Mouse (Mus musculus): ENCODE measurements around the gene Pde5a. TPM values are rescaled to one million over a fixed set of nuclear protein-coding genes. Genes with fewer than 3 reads are reported as not detected.
A peak's percentile ranks its signal among the peaks of the same experiment; 100 is the strongest.

Pde5a gene
- polyA plus RNA-seq, 1 experiment from 2014 or later, result 5.4 TPM

GRCm38 (mm10) chr3:122721522-122721921 lies 7.2 kb upstream of the Pde5a start:
- 61% methylated on average over 9 of the region's 9 CpGs for WGBS
- no peak overlapping the region for H3K9ac ChIP-seq
- no peaks in the 10 kb centered on the region for H3K36me3 ChIP-seq
- H3K4me3 ChIP-seq (replicated peaks), result no peak overlapping the region
- no peak overlapping the region for H3K4me2 ChIP-seq
- no peaks in the 10 kb centered on the region for H3K4me1 ChIP-seq
- no peaks in the 10 kb centered on the region for H3K9me3 ChIP-seq (replicated peaks)
- H3K27ac ChIP-seq, result no peak overlapping the region
- ATAC-seq (replicated peaks; ENCODE audit: low FRiP score), result no peak
- no peaks in the 10 kb centered on the region for H3K27me3 ChIP-seq

- Histone ChIP-seq H3K27ac (peak overlapping the region; percentile 93), H3K4me1 (peaks cover 9% of the 10 kb centered on the region; the same call in 1 of the 2 replicates), H3K9ac (peak overlapping the region; percentile 78), H3K9me3 (replicated peaks) (no peaks in the 10 kb centered on the region), H3K4me3 (replicated peaks) (peak overlapping the region; percentile 64), H3K36me3 (no peaks in the 10 kb centered on the region), H3K4me2 (peak overlapping the region; percentile 92), H3K27me3 (no peaks in the 10 kb centered on the region)
- under 1% methylated on average over 22 of the region's 22 CpGs for WGBS
- peak; percentile 82 for ATAC-seq (replicated peaks; ENCODE audit: low FRiP score)
Measured at GRCm38 (mm10) chr3:122729601-122729959, 833 bp downstream of the Pde5a start.

GRCm38 (mm10) chr3:122729960-122730740 lies 1.4 kb downstream of the Pde5a start:
- Histone ChIP-seq H3K4me2 (peak overlapping the region; percentile 92), H3K9ac (peak overlapping the region; percentile 78), H3K4me1 (peaks cover 9% of the 10 kb centered on the region; the same call in 1 of the 2 replicates), H3K36me3 (no peaks in the 10 kb centered on the region), H3K27me3 (no peaks in the 10 kb centered on the region), H3K9me3 (replicated peaks) (no peaks in the 10 kb centered on the region), H3K4me3 (replicated peaks) (peak overlapping the region; percentile 64), H3K27ac (peak overlapping the region; percentile 93)
- ATAC-seq (replicated peaks; ENCODE audit: low FRiP score), result peak; percentile 84
- under 1% methylated on average over 88 of the region's 92 CpGs for WGBS

GRCm38 (mm10) chr3:122730741-122731235 lies 2.0 kb downstream of the Pde5a start:
- Histone ChIP-seq H3K4me3 (replicated peaks) (peak overlapping the region; percentile 64), H3K36me3 (no peaks in the 10 kb centered on the region), H3K9ac (peak overlapping the region; percentile 78), H3K4me1 (peaks cover 9% of the 10 kb centered on the region; the same call in 1 of the 2 replicates), H3K27me3 (no peaks in the 10 kb centered on the region), H3K9me3 (replicated peaks) (no peaks in the 10 kb centered on the region), H3K4me2 (peak overlapping the region; percentile 92), H3K27ac (peak overlapping the region; percentile 93)
- ATAC-seq (replicated peaks; ENCODE audit: low FRiP score), result no peak; the same call in 1 of the 2 replicates
- 3% methylated on average over 13 of the region's 13 CpGs for WGBS

- Histone ChIP-seq H3K4me1 (peaks cover 4% of the 10 kb centered on the region; the same call in 1 of the 2 replicates), H3K27me3 (no peaks in the 10 kb centered on the region), H3K9ac (no peak overlapping the region), H3K9me3 (replicated peaks) (no peaks in the 10 kb centered on the region), H3K4me2 (no peak overlapping the region), H3K27ac (no peak overlapping the region), H3K4me3 (replicated peaks) (no peak overlapping the region), H3K36me3 (no peaks in the 10 kb centered on the region)
- 72% methylated on average over 3 of the region's 3 CpGs for WGBS
- no peak for ATAC-seq (replicated peaks; ENCODE audit: low FRiP score)
Measured at GRCm38 (mm10) chr3:122733806-122734205, 5.1 kb downstream of the Pde5a start.

GRCm38 (mm10) chr3:122734329-122734728 lies 5.6 kb downstream of the Pde5a start:
- Histone ChIP-seq H3K9me3 (replicated peaks) (no peaks in the 10 kb centered on the region), H3K36me3 (no peaks in the 10 kb centered on the region), H3K4me1 (no peaks in the 10 kb centered on the region; the same call in 1 of the 2 replicates), H3K9ac (no peak overlapping the region), H3K4me2 (no peak overlapping the region), H3K4me3 (replicated peaks) (no peak overlapping the region), H3K27ac (no peak overlapping the region), H3K27me3 (no peaks in the 10 kb centered on the region)
- WGBS, result 82% methylated on average over 6 of the region's 6 CpGs
- no peak for ATAC-seq (replicated peaks; ENCODE audit: low FRiP score)

GRCm38 (mm10) chr3:122739460-122739859 lies 10.7 kb downstream of the Pde5a start:
- H3K4me1 ChIP-seq, result no peaks in the 10 kb centered on the region
- ATAC-seq (replicated peaks; ENCODE audit: low FRiP score), result no peak
- H3K36me3 ChIP-seq, result no peaks in the 10 kb centered on the region
- H3K4me3 ChIP-seq (replicated peaks), result no peak overlapping the region
- no peaks in the 10 kb centered on the region for H3K27me3 ChIP-seq
- no peak overlapping the region for H3K4me2 ChIP-seq
- 98% methylated on average over 15 of the region's 15 CpGs for WGBS
- H3K27ac ChIP-seq, result no peak overlapping the region
- no peak overlapping the region for H3K9ac ChIP-seq
- no peaks in the 10 kb centered on the region for H3K9me3 ChIP-seq (replicated peaks)

GRCm38 (mm10) chr3:122744265-122744664 lies 15.5 kb downstream of the Pde5a start:
- no peaks in the 10 kb centered on the region for H3K27me3 ChIP-seq
- H3K9me3 ChIP-seq (replicated peaks), result peaks cover 5% of the 10 kb centered on the region; the same call in 1 of the 2 replicates
- no peak overlapping the region for H3K27ac ChIP-seq
- H3K9ac ChIP-seq, result no peak overlapping the region
- no peaks in the 10 kb centered on the region for H3K4me1 ChIP-seq
- peaks cover 5% of the 10 kb centered on the region; the same call in 1 of the 2 replicates for H3K36me3 ChIP-seq
- no peak for ATAC-seq (replicated peaks; ENCODE audit: low FRiP score)
- no peak overlapping the region for H3K4me2 ChIP-seq
- H3K4me3 ChIP-seq (replicated peaks), result no peak overlapping the region
- 88% methylated on average over 3 of the region's 3 CpGs for WGBS

GRCm38 (mm10) chr3:122747921-122748700 lies 19.4 kb downstream of the Pde5a start:
- Histone ChIP-seq H3K4me2 (no peak overlapping the region), H3K27ac (no peak overlapping the region), H3K9ac (no peak overlapping the region), H3K4me1 (no peaks in the 10 kb centered on the region), H3K4me3 (replicated peaks) (no peak overlapping the region), H3K9me3 (replicated peaks) (peaks cover 5% of the 10 kb centered on the region; the same call in 1 of the 2 replicates), H3K36me3 (peaks cover 5% of the 10 kb centered on the region; the same call in 1 of the 2 replicates), H3K27me3 (no peaks in the 10 kb centered on the region)
- no peak for ATAC-seq (replicated peaks; ENCODE audit: low FRiP score)
- 91% methylated on average over 9 of the region's 9 CpGs for WGBS

- Histone ChIP-seq H3K4me3 (replicated peaks) (no peak overlapping the region), H3K9ac (no peak overlapping the region), H3K4me1 (no peaks in the 10 kb centered on the region), H3K36me3 (no peaks in the 10 kb centered on the region), H3K27me3 (no peaks in the 10 kb centered on the region), H3K27ac (no peak overlapping the region), H3K9me3 (replicated peaks) (no peaks in the 10 kb centered on the region), H3K4me2 (no peak overlapping the region)
- ATAC-seq (replicated peaks; ENCODE audit: low FRiP score), result no peak
- WGBS, result 77% methylated on average over 8 of the region's 8 CpGs
Measured at GRCm38 (mm10) chr3:122763240-122763761, 34.6 kb downstream of the Pde5a start.

- WGBS, result 61% methylated on average over 14 of the region's 14 CpGs
- H3K27ac ChIP-seq, result no peak overlapping the region
- H3K9ac ChIP-seq, result no peak overlapping the region
- ATAC-seq (replicated peaks; ENCODE audit: low FRiP score), result no peak
- no peak overlapping the region for H3K4me2 ChIP-seq
- H3K36me3 ChIP-seq, result no peaks in the 10 kb centered on the region
- no peak overlapping the region for H3K4me3 ChIP-seq (replicated peaks)
- H3K4me1 ChIP-seq, result no peaks in the 10 kb centered on the region
- H3K27me3 ChIP-seq, result no peaks in the 10 kb centered on the region
- H3K9me3 ChIP-seq (replicated peaks), result no peaks in the 10 kb centered on the region
Measured at GRCm38 (mm10) chr3:122763768-122764167, 35.0 kb downstream of the Pde5a start.

- no peaks in the 10 kb centered on the region for H3K9me3 ChIP-seq (replicated peaks)
- no peaks in the 10 kb centered on the region for H3K36me3 ChIP-seq
- no peak overlapping the region for H3K4me2 ChIP-seq
- no peak overlapping the region for H3K27ac ChIP-seq
- no peak overlapping the region for H3K4me3 ChIP-seq (replicated peaks)
- no peak for ATAC-seq (replicated peaks; ENCODE audit: low FRiP score)
- WGBS, result 65% methylated on average over 4 of the region's 4 CpGs
- H3K4me1 ChIP-seq, result no peaks in the 10 kb centered on the region
- H3K9ac ChIP-seq, result no peak overlapping the region
- H3K27me3 ChIP-seq, result no peaks in the 10 kb centered on the region
Measured at GRCm38 (mm10) chr3:122766930-122767329, 38.2 kb downstream of the Pde5a start.

Data from kidney, embryonic 15.5 days (tissue).